Mouse (Mus musculus) heart, embryonic 14.5 days (tissue): ENCODE data around the gene Chrna3. TPM values are rescaled to one million over a fixed set of nuclear protein-coding genes. Genes with fewer than 3 reads are reported as not detected.

ENCODE experiments used
- ATAC-seq: fragments of 200-750 bp; cut with Nextera tagmentation; 2 replicates; pipeline ENCODE4 v1.8.0; 2017; ENCODE audit warnings: low read depth, moderate TSS enrichment; ENCODE audit not compliant: insufficient number of reproducible peaks, insufficient read depth, low FRiP score
- H3K27ac ChIP-seq, 2 experiments: fragments of 200-500 bp in 1 of 2; fragments of 300-500 bp in 1 of 2; sonication (generic) in 1 of 2; replicated peaks in 1 of 2; 2 replicates each; pipeline ENCODE4 v1.5.1; 2012 to 2014; ENCODE audit warnings: low read depth in 2 of 2, low read length in 2 of 2, control low read depth in 1 of 2, mild to moderate bottlenecking in 1 of 2, mixed read lengths in 1 of 2; ENCODE audit not compliant: control insufficient read depth in 1 of 2, insufficient read depth in 1 of 2
- H3K27me3 ChIP-seq: fragments of 300-500 bp; sonication (generic); 2 replicates; pipeline ENCODE4 v1.6.1; 2014; ENCODE audit warnings: mild to moderate bottlenecking, low read length, control low read depth; ENCODE audit not compliant: control insufficient read depth, insufficient read depth
- H3K36me3 ChIP-seq: fragments of 300-500 bp; sonication (generic); 2 replicates; pipeline ENCODE4 v1.6.1; 2014; ENCODE audit warnings: mild to moderate bottlenecking, control low read depth, low read length, mixed read lengths; ENCODE audit not compliant: control insufficient read depth, insufficient read depth
- H3K4me1 ChIP-seq, 2 experiments: fragments of 200-500 bp in 1 of 2; fragments of 300-500 bp in 1 of 2; sonication (generic) in 1 of 2; 2 replicates each; pipeline ENCODE4 v1.6.1; 2012 to 2014; ENCODE audit warnings: low read length in 2 of 2, control low read depth in 1 of 2, mixed read lengths in 1 of 2; ENCODE audit not compliant: control insufficient read depth in 2 of 2, insufficient read depth in 2 of 2
- H3K4me2 ChIP-seq: fragments of 300-500 bp; sonication (generic); 2 replicates; pipeline ENCODE4 v1.6.1; 2014; ENCODE audit warnings: mild to moderate bottlenecking, low read length
- H3K4me3 ChIP-seq, 2 experiments: fragments of 200-500 bp in 1 of 2; fragments of 300-500 bp in 1 of 2; sonication (generic) in 1 of 2; 2 replicates each; pipeline ENCODE4 v1.5.1; 2012 to 2014; ENCODE audit warnings: low read length in 2 of 2, mild to moderate bottlenecking in 2 of 2, control low read depth in 1 of 2, low read depth in 1 of 2, moderate library complexity in 1 of 2; ENCODE audit not compliant: control insufficient read depth in 1 of 2, insufficient read depth in 1 of 2
- H3K9ac ChIP-seq: fragments of 300-500 bp; sonication (generic); 2 replicates; pipeline ENCODE4 v1.6.1; 2014; ENCODE audit warnings: mild to moderate bottlenecking, low read length
- H3K9me3 ChIP-seq: fragments of 300-500 bp; sonication (generic); 2 replicates; pipeline ENCODE4 v1.6.1; 2016; ENCODE audit warnings: low read length, control low read depth; ENCODE audit not compliant: control insufficient read depth
- WGBS: fragments of 180-500 bp; shearing (Covaris S2); extraction: QIAGEN DNeasy Blood & Tissue Kit; methylation state at CpG from one replicate; pipeline ENCODE4 v1.1.7; 2014; 5-methylcytosine and 5-hydroxymethylcytosine counted together
- polyA plus RNA-seq: library from polyadenylated mRNA; unstranded; fragments of >200 nt; fragmentation: Nextera tagmentation; extraction: Ambion mirVana; gene quantifications from 2 replicates; pipeline ENCODE4 v1.2.1, GENCODE M21; 2014

Chrna3 gene
- polyA plus RNA-seq, 1 experiment from 2014 or later, result 0.66 TPM

- ATAC-seq, result no peak
- H3K4me1 ChIP-seq, result no peaks in the 10 kb centered on the region
- H3K9ac ChIP-seq, result no peak overlapping the region
- H3K27me3 ChIP-seq, result no peaks in the 10 kb centered on the region
- 31% methylated on average over 3 of the region's 3 CpGs for WGBS
- no peak overlapping the region for H3K4me3 ChIP-seq
- no peaks in the 10 kb centered on the region for H3K36me3 ChIP-seq
- H3K9me3 ChIP-seq, result no peaks in the 10 kb centered on the region
- H3K27ac ChIP-seq, result no peak overlapping the region
- H3K4me2 ChIP-seq, result no peak overlapping the region
Observed at GRCm38 (mm10) chr9:54995645-54996044, 30.7 kb downstream of the Chrna3 start.

- ATAC-seq, result no peak
Observed at GRCm38 (mm10) chr9:54994381-54994780, 32.0 kb downstream of the Chrna3 start.

GRCm38 (mm10) chr9:54990362-54990761, 36.0 kb downstream of the Chrna3 start:
- 69% methylated on average over 3 of the region's 3 CpGs for WGBS
- H3K4me2 ChIP-seq, result no peak overlapping the region

More at GRCm38 (mm10) chr9:54994381-54994780, 32.0 kb downstream of the Chrna3 start:
- 55% methylated on average over 3 of the region's 3 CpGs for WGBS
- Histone ChIP-seq H3K36me3 (no peaks in the 10 kb centered on the region), H3K4me3 (no peak overlapping the region), H3K4me1 (no peaks in the 10 kb centered on the region), H3K4me2 (no peak overlapping the region), H3K27me3 (no peaks in the 10 kb centered on the region), H3K9ac (no peak overlapping the region), H3K27ac (no peak overlapping the region), H3K9me3 (no peaks in the 10 kb centered on the region)

GRCm38 (mm10) chr9:54982401-54982800, 44.0 kb downstream of the Chrna3 start:
- Histone ChIP-seq H3K27me3 (peaks cover 48% of the 10 kb centered on the region), H3K4me2 (peak overlapping the region; percentile 98), H3K9ac (no peak overlapping the region), H3K4me3 (peak overlapping the region in 1 of 2 experiments; percentile 59; a peak in 2 of 4 replicates), H3K36me3 (no peaks in the 10 kb centered on the region), H3K9me3 (no peaks in the 10 kb centered on the region), H3K27ac (no peak overlapping the region), H3K4me1 (peaks cover 2 to 11% of the 10 kb centered on the region in 2 experiments; a peak in 3 of 4 replicates)
- no peak for ATAC-seq
- 19% methylated on average over 7 of the region's 7 CpGs for WGBS

More at GRCm38 (mm10) chr9:54990362-54990761, 36.0 kb downstream of the Chrna3 start:
- H3K36me3 ChIP-seq, result no peaks in the 10 kb centered on the region
- no peaks in the 10 kb centered on the region for H3K27me3 ChIP-seq
- H3K4me1 ChIP-seq, result no peaks in the 10 kb centered on the region
- no peak overlapping the region for H3K4me3 ChIP-seq
- H3K9ac ChIP-seq, result no peak overlapping the region
- no peak for ATAC-seq
- no peaks in the 10 kb centered on the region for H3K9me3 ChIP-seq
- H3K27ac ChIP-seq, result no peak overlapping the region

GRCm38 (mm10) chr9:54981291-54982191, 44.8 kb downstream of the Chrna3 start:
- Histone ChIP-seq H3K27ac (no peak overlapping the region), H3K4me3 (peak overlapping the region; percentile 59 to 64), H3K36me3 (no peaks in the 10 kb centered on the region), H3K9ac (peak overlapping the region; percentile 68), H3K4me1 (peaks cover 2 to 11% of the 10 kb centered on the region in 2 experiments; a peak in 3 of 4 replicates), H3K4me2 (peak overlapping the region; percentile 98), H3K9me3 (no peaks in the 10 kb centered on the region), H3K27me3 (peaks cover 48% of the 10 kb centered on the region)
- WGBS, result under 1% methylated on average over 79 of the region's 85 CpGs
- ATAC-seq, result peak; percentile 59

- peaks cover 48% of the 10 kb centered on the region for H3K27me3 ChIP-seq
- 68% methylated on average over 8 of the region's 8 CpGs for WGBS
Observed at GRCm38 (mm10) chr9:54980674-54981073, 45.7 kb downstream of the Chrna3 start, which contains the start of gene Chrna5. Gene Chrna5 (plus strand): TSS chr9:54980880.

GRCm38 (mm10) chr9:54969972-54970637, 56.3 kb downstream of the Chrna3 start:
- 52% methylated on average over 8 of the region's 8 CpGs for WGBS
- no peak for ATAC-seq
- no peak overlapping the region for H3K4me3 ChIP-seq
- no peaks in the 10 kb centered on the region for H3K4me1 ChIP-seq
- H3K9ac ChIP-seq, result no peak overlapping the region
- no peak overlapping the region for H3K4me2 ChIP-seq
- no peaks in the 10 kb centered on the region for H3K36me3 ChIP-seq
- 0 out of 2 replicates have a peak, but pooled peaks cover 2% of the 10 kb centered on the region for H3K9me3 ChIP-seq
- H3K27me3 ChIP-seq, result no peaks in the 10 kb centered on the region
- H3K27ac ChIP-seq, result no peak overlapping the region

More at GRCm38 (mm10) chr9:54980674-54981073, 45.7 kb downstream of the Chrna3 start, which contains the start of gene Chrna5:
- Histone ChIP-seq H3K4me1 (peaks cover 2 to 11% of the 10 kb centered on the region in 2 experiments; a peak in 3 of 4 replicates), H3K9ac (peak within 1 kb of the TSS; percentile 68), H3K4me2 (peak within 1 kb of the TSS; percentile 98), H3K9me3 (no peaks in the 10 kb centered on the region), H3K27ac (no peak within 1 kb of the TSS), H3K36me3 (no peaks in the 10 kb centered on the region), H3K4me3 (peak within 1 kb of the TSS; percentile 59 to 64)
- ATAC-seq, result no peak
